Mouse (Mus musculus): ENCODE results near the gene Iqgap2. TPM values are rescaled to one million over a fixed set of nuclear protein-coding genes. Genes with fewer than 3 reads are reported as not detected.

The Iqgap2 gene
- polyA plus RNA-seq, 1 experiment from 2014 or later, result 3.9 TPM

DNA sequence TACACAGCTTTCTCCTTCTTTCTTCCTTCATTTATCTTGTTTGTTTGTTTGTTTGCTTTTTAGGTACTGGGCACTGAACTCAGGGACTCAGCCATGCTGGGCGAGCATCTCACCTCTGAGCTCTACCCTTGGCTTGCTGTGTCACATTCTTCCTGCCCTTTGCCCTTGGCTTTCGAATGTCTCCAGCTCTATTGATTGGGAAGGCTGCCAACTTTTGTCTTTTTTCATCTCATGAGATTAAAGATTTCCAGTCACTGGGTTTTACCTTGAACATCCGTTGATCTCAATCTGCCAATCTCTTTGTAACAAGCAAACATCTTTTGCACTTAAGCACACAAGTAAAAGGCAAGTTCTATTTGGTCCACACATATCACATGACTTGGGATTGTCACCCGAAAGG is 32.5 kb downstream of the Iqgap2 start:
- Histone ChIP-seq H3K4me2 (ENCODE audit: low read length) (no peak overlapping the region), H3K27ac (replicated peaks in 1 of 2; ENCODE audit: control insufficient read depth in 1 of 2, insufficient read depth in 1 of 2, low read depth in 2 of 2, low read length in 2 of 2) (no peak overlapping the region), H3K9ac (ENCODE audit: low read length) (no peak overlapping the region), H3K4me3 (ENCODE audit: control insufficient read depth in 1 of 2, insufficient read depth in 1 of 2, low read depth in 1 of 2, low read length in 2 of 2) (no peak overlapping the region), H3K36me3 (ENCODE audit: control insufficient read depth, insufficient read depth, low read length) (no peaks in the 10 kb centered on the region), H3K9me3 (ENCODE audit: control insufficient read depth, low read length) (no peaks in the 10 kb centered on the region), H3K4me1 (ENCODE audit: control insufficient read depth in 2 of 2, insufficient read depth in 2 of 2, low read length in 2 of 2) (no peaks in the 10 kb centered on the region), H3K27me3 (ENCODE audit: control insufficient read depth, insufficient read depth, low read length) (no peaks in the 10 kb centered on the region)
- 68% methylated on average over 4 of the region's 4 CpGs for WGBS
- no peak for ATAC-seq (ENCODE audit: insufficient number of reproducible peaks, insufficient read depth, low FRiP score, low read depth)

DNA sequence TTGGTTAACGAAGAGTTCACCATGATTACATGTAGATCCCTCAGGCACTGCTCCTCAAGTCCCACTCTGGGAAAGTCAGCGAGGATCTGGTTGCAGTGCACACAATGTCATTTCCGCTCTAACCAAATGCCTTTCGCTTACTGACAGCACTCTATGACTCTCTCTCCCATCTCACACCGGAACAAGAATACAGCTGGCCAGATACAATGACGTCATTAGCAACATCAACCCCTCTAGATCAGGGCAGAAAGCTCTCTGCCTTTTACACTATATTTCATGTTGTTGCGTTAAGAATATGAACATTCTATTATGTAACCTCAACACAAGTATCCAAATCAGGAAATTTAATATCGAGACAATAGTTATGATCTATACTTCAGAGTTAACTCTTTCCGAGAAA is 32.9 kb downstream of the Iqgap2 start:
- Histone ChIP-seq H3K4me1 (ENCODE audit: control insufficient read depth in 2 of 2, insufficient read depth in 2 of 2, low read length in 2 of 2) (no peaks in the 10 kb centered on the region), H3K4me2 (ENCODE audit: low read length) (no peak overlapping the region), H3K27me3 (ENCODE audit: control insufficient read depth, insufficient read depth, low read length) (no peaks in the 10 kb centered on the region), H3K36me3 (ENCODE audit: control insufficient read depth, insufficient read depth, low read length) (no peaks in the 10 kb centered on the region), H3K9me3 (ENCODE audit: control insufficient read depth, low read length) (no peaks in the 10 kb centered on the region), H3K9ac (ENCODE audit: low read length) (no peak overlapping the region), H3K4me3 (ENCODE audit: control insufficient read depth in 1 of 2, insufficient read depth in 1 of 2, low read depth in 1 of 2, low read length in 2 of 2) (no peak overlapping the region), H3K27ac (replicated peaks in 1 of 2; ENCODE audit: control insufficient read depth in 1 of 2, insufficient read depth in 1 of 2, low read depth in 2 of 2, low read length in 2 of 2) (no peak overlapping the region)
- 80% methylated on average over 9 of the region's 9 CpGs for WGBS
- ATAC-seq (ENCODE audit: insufficient number of reproducible peaks, insufficient read depth, low FRiP score, low read depth), result no peak

DNA sequence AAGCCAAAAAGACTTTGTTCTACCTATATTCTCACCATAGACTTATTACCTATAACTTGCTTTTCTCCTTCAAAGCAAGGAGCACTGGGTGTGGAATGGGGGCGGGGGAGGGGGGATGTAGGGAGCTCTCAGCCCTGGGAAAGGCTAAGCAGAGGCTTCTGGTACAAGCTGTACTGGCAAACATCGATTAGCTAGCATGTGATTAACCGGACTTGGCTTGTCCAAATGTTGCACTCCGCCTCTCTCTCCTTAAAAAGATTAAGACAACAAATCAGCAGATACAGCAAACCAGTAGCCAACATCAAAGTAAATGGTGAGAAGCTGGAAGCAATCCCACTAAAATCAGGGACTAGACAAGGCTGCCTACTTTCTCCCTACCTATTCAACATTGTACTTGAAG is 36.2 kb downstream of the Iqgap2 start:
- Histone ChIP-seq H3K4me2 (ENCODE audit: low read length) (no peak overlapping the region), H3K9ac (ENCODE audit: low read length) (no peak overlapping the region), H3K4me3 (ENCODE audit: control insufficient read depth in 1 of 2, insufficient read depth in 1 of 2, low read depth in 1 of 2, low read length in 2 of 2) (no peak overlapping the region), H3K27ac (replicated peaks in 1 of 2; ENCODE audit: control insufficient read depth in 1 of 2, insufficient read depth in 1 of 2, low read depth in 2 of 2, low read length in 2 of 2) (no peak overlapping the region), H3K4me1 (ENCODE audit: control insufficient read depth in 2 of 2, insufficient read depth in 2 of 2, low read length in 2 of 2) (no peaks in the 10 kb centered on the region), H3K27me3 (ENCODE audit: control insufficient read depth, insufficient read depth, low read length) (no peaks in the 10 kb centered on the region), H3K36me3 (ENCODE audit: control insufficient read depth, insufficient read depth, low read length) (no peaks in the 10 kb centered on the region), H3K9me3 (ENCODE audit: control insufficient read depth, low read length) (no peaks in the 10 kb centered on the region)
- no peak for ATAC-seq (ENCODE audit: insufficient number of reproducible peaks, insufficient read depth, low FRiP score, low read depth)
- WGBS, result 77% methylated on average over 4 of the region's 4 CpGs

DNA sequence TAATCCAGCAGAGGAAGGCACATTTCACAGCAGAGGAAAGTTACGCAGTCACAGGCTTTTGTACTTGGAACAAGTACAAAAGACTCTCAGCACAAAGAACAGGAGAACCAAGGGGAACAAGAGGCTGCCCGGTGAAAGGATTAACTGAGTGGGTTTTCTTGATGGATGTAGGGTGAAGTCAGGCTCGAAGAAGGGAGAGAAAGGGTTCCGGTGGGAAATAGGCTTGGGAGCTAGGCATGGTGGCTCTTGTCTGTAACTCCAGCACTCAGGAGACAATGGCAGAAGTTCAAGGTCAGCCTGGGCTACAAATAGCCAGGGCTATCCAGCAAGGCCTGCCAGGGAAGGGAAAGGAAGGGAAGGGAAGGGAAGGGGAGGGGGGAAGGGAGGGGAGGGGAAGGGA is 40.1 kb downstream of the Iqgap2 start:
- no peak overlapping the region for H3K4me2 ChIP-seq (ENCODE audit: low read length)
- H3K9ac ChIP-seq (ENCODE audit: low read length), result no peak overlapping the region
- no peak overlapping the region for H3K27ac ChIP-seq (replicated peaks in 1 of 2; ENCODE audit: control insufficient read depth in 1 of 2, insufficient read depth in 1 of 2, low read depth in 2 of 2, low read length in 2 of 2)
- H3K36me3 ChIP-seq (ENCODE audit: control insufficient read depth, insufficient read depth, low read length), result no peaks in the 10 kb centered on the region
- no peaks in the 10 kb centered on the region for H3K4me1 ChIP-seq (ENCODE audit: control insufficient read depth in 2 of 2, insufficient read depth in 2 of 2, low read length in 2 of 2)
- ATAC-seq (ENCODE audit: insufficient number of reproducible peaks, insufficient read depth, low FRiP score, low read depth), result no peak
- H3K27me3 ChIP-seq (ENCODE audit: control insufficient read depth, insufficient read depth, low read length), result no peaks in the 10 kb centered on the region
- H3K4me3 ChIP-seq (ENCODE audit: control insufficient read depth in 1 of 2, insufficient read depth in 1 of 2, low read depth in 1 of 2, low read length in 2 of 2), result no peak overlapping the region
- 86% methylated on average over 4 of the region's 4 CpGs for WGBS
- H3K9me3 ChIP-seq (ENCODE audit: control insufficient read depth, low read length), result no peaks in the 10 kb centered on the region

DNA sequence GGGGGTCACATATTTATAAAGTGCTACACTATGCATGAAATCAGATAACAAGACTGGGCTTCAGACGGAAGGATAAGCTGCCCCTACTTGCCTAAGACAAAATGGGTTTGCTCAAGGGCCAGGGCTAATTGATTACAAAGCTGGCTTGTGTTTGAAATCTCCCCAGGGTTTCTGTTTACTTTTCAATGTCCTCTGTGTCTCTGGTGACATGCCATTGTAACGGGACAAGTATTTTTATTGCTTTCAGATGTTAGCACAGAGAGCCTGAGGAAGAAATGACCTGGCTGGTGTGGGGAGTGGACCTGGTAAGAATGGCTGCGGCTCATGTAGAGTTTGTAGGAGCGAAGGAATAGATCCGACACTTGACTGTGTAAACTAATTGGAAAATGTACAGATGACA is 41.3 kb downstream of the Iqgap2 start:
- 67% methylated on average over 5 of the region's 5 CpGs for WGBS
- Histone ChIP-seq H3K9me3 (ENCODE audit: control insufficient read depth, low read length) (no peaks in the 10 kb centered on the region), H3K9ac (ENCODE audit: low read length) (no peak overlapping the region), H3K4me2 (ENCODE audit: low read length) (no peak overlapping the region), H3K36me3 (ENCODE audit: control insufficient read depth, insufficient read depth, low read length) (no peaks in the 10 kb centered on the region), H3K27me3 (ENCODE audit: control insufficient read depth, insufficient read depth, low read length) (no peaks in the 10 kb centered on the region), H3K4me3 (ENCODE audit: control insufficient read depth in 1 of 2, insufficient read depth in 1 of 2, low read depth in 1 of 2, low read length in 2 of 2) (no peak overlapping the region), H3K4me1 (ENCODE audit: control insufficient read depth in 2 of 2, insufficient read depth in 2 of 2, low read length in 2 of 2) (no peaks in the 10 kb centered on the region), H3K27ac (replicated peaks in 1 of 2; ENCODE audit: control insufficient read depth in 1 of 2, insufficient read depth in 1 of 2, low read depth in 2 of 2, low read length in 2 of 2) (no peak overlapping the region)
- no peak for ATAC-seq (ENCODE audit: insufficient number of reproducible peaks, insufficient read depth, low FRiP score, low read depth)

DNA sequence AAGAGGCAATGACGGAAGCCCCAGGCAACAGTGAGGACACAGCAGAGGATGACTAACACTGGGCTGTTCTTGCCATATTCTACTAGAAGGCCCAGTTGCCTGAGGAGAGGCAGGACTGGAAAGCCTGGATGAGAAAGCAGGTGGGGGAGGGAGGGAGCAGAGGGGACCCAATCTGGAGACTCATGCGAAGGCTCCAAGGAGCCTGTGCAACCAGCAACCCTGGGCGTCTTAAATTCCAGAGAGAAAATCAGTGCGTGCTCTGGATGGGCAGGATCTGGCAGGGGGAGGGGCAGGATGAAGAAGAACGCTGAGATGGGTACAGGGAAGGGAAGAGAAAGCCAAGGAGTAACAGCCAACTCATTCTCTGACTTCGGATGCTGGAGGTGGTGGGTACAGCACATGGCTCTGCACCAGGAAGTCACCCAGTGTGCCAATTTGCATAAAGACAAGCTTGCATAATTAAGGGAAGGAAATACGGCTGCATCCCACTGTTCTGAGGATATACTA is 42.2 kb downstream of the Iqgap2 start:
- Histone ChIP-seq H3K4me2 (ENCODE audit: low read length) (no peak overlapping the region), H3K9me3 (ENCODE audit: control insufficient read depth, low read length) (no peaks in the 10 kb centered on the region), H3K9ac (ENCODE audit: low read length) (no peak overlapping the region), H3K4me1 (ENCODE audit: control insufficient read depth in 2 of 2, insufficient read depth in 2 of 2, low read length in 2 of 2) (no peaks in the 10 kb centered on the region), H3K27ac (replicated peaks in 1 of 2; ENCODE audit: control insufficient read depth in 1 of 2, insufficient read depth in 1 of 2, low read depth in 2 of 2, low read length in 2 of 2) (no peak overlapping the region), H3K4me3 (ENCODE audit: control insufficient read depth in 1 of 2, insufficient read depth in 1 of 2, low read depth in 1 of 2, low read length in 2 of 2) (no peak overlapping the region), H3K36me3 (ENCODE audit: control insufficient read depth, insufficient read depth, low read length) (no peaks in the 10 kb centered on the region), H3K27me3 (ENCODE audit: control insufficient read depth, insufficient read depth, low read length) (no peaks in the 10 kb centered on the region)
- WGBS, result 51% methylated on average over 7 of the region's 7 CpGs
- ATAC-seq (ENCODE audit: insufficient number of reproducible peaks, insufficient read depth, low FRiP score, low read depth), result no peak

DNA sequence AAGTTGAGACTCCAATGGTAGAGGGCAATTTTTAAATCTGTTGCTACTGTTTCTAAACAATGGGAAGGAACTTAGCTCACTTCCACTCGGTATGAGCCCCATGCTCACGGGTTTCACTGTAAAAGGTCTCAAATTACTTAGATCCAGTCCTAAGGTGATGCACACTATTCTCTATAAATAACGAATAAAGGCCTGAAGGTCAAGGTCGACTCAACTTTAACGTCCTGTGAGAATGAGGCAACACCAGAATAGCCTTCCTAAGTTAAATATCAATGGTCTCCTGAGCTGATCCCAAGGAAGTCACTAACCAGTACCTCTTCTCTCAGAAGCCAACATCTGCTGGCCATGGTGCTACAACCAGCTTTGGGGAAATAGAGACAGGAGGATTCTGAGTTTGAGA is 45.4 kb downstream of the Iqgap2 start:
- Histone ChIP-seq H3K4me3 (ENCODE audit: control insufficient read depth in 1 of 2, insufficient read depth in 1 of 2, low read depth in 1 of 2, low read length in 2 of 2) (no peak overlapping the region), H3K27ac (replicated peaks in 1 of 2; ENCODE audit: control insufficient read depth in 1 of 2, insufficient read depth in 1 of 2, low read depth in 2 of 2, low read length in 2 of 2) (no peak overlapping the region), H3K27me3 (ENCODE audit: control insufficient read depth, insufficient read depth, low read length) (no peaks in the 10 kb centered on the region), H3K4me2 (ENCODE audit: low read length) (no peak overlapping the region), H3K4me1 (ENCODE audit: control insufficient read depth in 2 of 2, insufficient read depth in 2 of 2, low read length in 2 of 2) (peaks cover 0 to 5% of the 10 kb centered on the region in 2 experiments; a peak in 2 of 4 replicates), H3K9ac (ENCODE audit: low read length) (no peak overlapping the region), H3K9me3 (ENCODE audit: control insufficient read depth, low read length) (no peaks in the 10 kb centered on the region), H3K36me3 (ENCODE audit: control insufficient read depth, insufficient read depth, low read length) (no peaks in the 10 kb centered on the region)
- 57% methylated on average over 5 of the region's 5 CpGs for WGBS
- no peak for ATAC-seq (ENCODE audit: insufficient number of reproducible peaks, insufficient read depth, low FRiP score, low read depth)

DNA sequence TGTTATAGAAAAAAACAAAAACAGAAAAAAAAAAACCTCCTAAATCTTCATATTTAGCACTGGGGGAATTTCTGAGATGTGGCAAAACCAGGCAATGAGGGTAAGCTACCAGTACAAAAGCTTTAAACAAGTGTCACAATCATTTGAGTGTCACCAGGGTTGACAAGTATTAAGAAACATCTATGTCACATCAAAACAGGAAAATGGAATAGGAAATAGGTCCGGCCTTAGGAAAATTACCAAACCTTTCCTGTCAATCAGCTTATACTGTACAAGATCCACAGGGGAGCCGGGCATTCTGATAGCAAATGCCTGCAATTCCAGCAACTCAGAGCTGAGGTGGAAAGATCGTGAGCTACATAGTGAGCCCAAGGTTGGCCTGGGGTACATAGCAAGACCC is 46.8 kb downstream of the Iqgap2 start:
- 40% methylated on average over 3 of the region's 3 CpGs for WGBS
- H3K27me3 ChIP-seq (ENCODE audit: control insufficient read depth, insufficient read depth, low read length), result no peaks in the 10 kb centered on the region
- no peak overlapping the region for H3K4me3 ChIP-seq (ENCODE audit: control insufficient read depth in 1 of 2, insufficient read depth in 1 of 2, low read depth in 1 of 2, low read length in 2 of 2)
- H3K9me3 ChIP-seq (ENCODE audit: control insufficient read depth, low read length), result no peaks in the 10 kb centered on the region
- no peak overlapping the region for H3K4me2 ChIP-seq (ENCODE audit: low read length)
- ATAC-seq (ENCODE audit: insufficient number of reproducible peaks, insufficient read depth, low FRiP score, low read depth), result no peak
- H3K36me3 ChIP-seq (ENCODE audit: control insufficient read depth, insufficient read depth, low read length), result no peaks in the 10 kb centered on the region
- peaks cover 0 to 5% of the 10 kb centered on the region in 2 experiments; a peak in 2 of 4 replicates for H3K4me1 ChIP-seq (ENCODE audit: control insufficient read depth in 2 of 2, insufficient read depth in 2 of 2, low read length in 2 of 2)
- no peak overlapping the region for H3K27ac ChIP-seq (replicated peaks in 1 of 2; ENCODE audit: control insufficient read depth in 1 of 2, insufficient read depth in 1 of 2, low read depth in 2 of 2, low read length in 2 of 2)
- H3K9ac ChIP-seq (ENCODE audit: low read length), result no peak overlapping the region
